Mouse (Mus musculus) heart, embryonic 14.5 days (tissue): Measurements from ENCODE around the gene Cisd2. TPM values are rescaled to one million over a fixed set of nuclear protein-coding genes. Genes with fewer than 3 reads are reported as not detected.

Experiments
- ATAC-seq: fragments of 200-750 bp; cut with Nextera tagmentation; 2 replicates; pipeline ENCODE4 v1.8.0; 2017; ENCODE audit warnings: low read depth, moderate TSS enrichment; ENCODE audit not compliant: insufficient number of reproducible peaks, insufficient read depth, low FRiP score
- H3K27ac ChIP-seq, 2 experiments: fragments of 200-500 bp in 1 of 2; fragments of 300-500 bp in 1 of 2; sonication (generic) in 1 of 2; replicated peaks in 1 of 2; 2 replicates each; pipeline ENCODE4 v1.5.1; 2012 to 2014; ENCODE audit warnings: low read depth in 2 of 2, low read length in 2 of 2, control low read depth in 1 of 2, mild to moderate bottlenecking in 1 of 2, mixed read lengths in 1 of 2; ENCODE audit not compliant: control insufficient read depth in 1 of 2, insufficient read depth in 1 of 2
- H3K27me3 ChIP-seq: fragments of 300-500 bp; sonication (generic); 2 replicates; pipeline ENCODE4 v1.6.1; 2014; ENCODE audit warnings: mild to moderate bottlenecking, low read length, control low read depth; ENCODE audit not compliant: control insufficient read depth, insufficient read depth
- H3K36me3 ChIP-seq: fragments of 300-500 bp; sonication (generic); 2 replicates; pipeline ENCODE4 v1.6.1; 2014; ENCODE audit warnings: mild to moderate bottlenecking, control low read depth, low read length, mixed read lengths; ENCODE audit not compliant: control insufficient read depth, insufficient read depth
- H3K4me1 ChIP-seq, 2 experiments: fragments of 200-500 bp in 1 of 2; fragments of 300-500 bp in 1 of 2; sonication (generic) in 1 of 2; 2 replicates each; pipeline ENCODE4 v1.6.1; 2012 to 2014; ENCODE audit warnings: low read length in 2 of 2, control low read depth in 1 of 2, mixed read lengths in 1 of 2; ENCODE audit not compliant: control insufficient read depth in 2 of 2, insufficient read depth in 2 of 2
- H3K4me2 ChIP-seq: fragments of 300-500 bp; sonication (generic); 2 replicates; pipeline ENCODE4 v1.6.1; 2014; ENCODE audit warnings: mild to moderate bottlenecking, low read length
- H3K4me3 ChIP-seq, 2 experiments: fragments of 200-500 bp in 1 of 2; fragments of 300-500 bp in 1 of 2; sonication (generic) in 1 of 2; 2 replicates each; pipeline ENCODE4 v1.5.1; 2012 to 2014; ENCODE audit warnings: low read length in 2 of 2, mild to moderate bottlenecking in 2 of 2, control low read depth in 1 of 2, low read depth in 1 of 2, moderate library complexity in 1 of 2; ENCODE audit not compliant: control insufficient read depth in 1 of 2, insufficient read depth in 1 of 2
- H3K9ac ChIP-seq: fragments of 300-500 bp; sonication (generic); 2 replicates; pipeline ENCODE4 v1.6.1; 2014; ENCODE audit warnings: mild to moderate bottlenecking, low read length
- H3K9me3 ChIP-seq: fragments of 300-500 bp; sonication (generic); 2 replicates; pipeline ENCODE4 v1.6.1; 2016; ENCODE audit warnings: low read length, control low read depth; ENCODE audit not compliant: control insufficient read depth
- WGBS: fragments of 180-500 bp; shearing (Covaris S2); extraction: QIAGEN DNeasy Blood & Tissue Kit; methylation state at CpG from one replicate; pipeline ENCODE4 v1.1.7; 2014; 5-methylcytosine and 5-hydroxymethylcytosine counted together
- polyA plus RNA-seq: library from polyadenylated mRNA; unstranded; fragments of >200 nt; fragmentation: Nextera tagmentation; extraction: Ambion mirVana; gene quantifications from 2 replicates; pipeline ENCODE4 v1.2.1, GENCODE M21; 2014

The Cisd2 gene
- polyA plus RNA-seq, 1 experiment from 2014 or later = 47.2 TPM

GRCm38 (mm10) chr3:135411056-135411455, 12.7 kb downstream of the Cisd2 start:
- Histone ChIP-seq H3K27me3 (no peaks in the 10 kb centered on the region), H3K9ac (no peak overlapping the region), H3K36me3 (peaks cover 37% of the 10 kb centered on the region), H3K4me2 (no peak overlapping the region), H3K4me3 (no peak overlapping the region), H3K27ac (no peak overlapping the region), H3K9me3 (0 out of 2 replicates have a peak, but pooled peaks cover 5% of the 10 kb centered on the region), H3K4me1 (peaks cover 9 to 32% of the 10 kb centered on the region in 2 experiments)
- no peak for ATAC-seq
- 58% methylated on average over 12 of the region's 12 CpGs for WGBS

GRCm38 (mm10) chr3:135409219-135409618, 14.5 kb downstream of the Cisd2 start:
- no peaks in the 10 kb centered on the region for H3K27me3 ChIP-seq
- 95% methylated on average over 5 of the region's 5 CpGs for WGBS
- H3K9ac ChIP-seq = no peak overlapping the region
- no peak overlapping the region for H3K4me3 ChIP-seq
- peaks cover 40% of the 10 kb centered on the region for H3K36me3 ChIP-seq
- H3K9me3 ChIP-seq = 0 out of 2 replicates have a peak, but pooled peaks cover 5% of the 10 kb centered on the region
- no peak overlapping the region for H3K4me2 ChIP-seq
- no peak overlapping the region for H3K27ac ChIP-seq
- no peak for ATAC-seq
- peaks cover 9 to 31% of the 10 kb centered on the region in 2 experiments for H3K4me1 ChIP-seq

- no peak overlapping the region for H3K9ac ChIP-seq
- no peak overlapping the region for H3K4me2 ChIP-seq
- no peak for ATAC-seq
- no peaks in the 10 kb centered on the region for H3K27me3 ChIP-seq
- H3K27ac ChIP-seq = no peak overlapping the region
- H3K4me3 ChIP-seq = no peak overlapping the region
- H3K36me3 ChIP-seq = peaks cover 40% of the 10 kb centered on the region
- H3K9me3 ChIP-seq = 0 out of 2 replicates have a peak, but pooled peaks cover 5% of the 10 kb centered on the region
- 49% methylated on average over 9 of the region's 9 CpGs for WGBS
- H3K4me1 ChIP-seq = peaks cover 10 to 22% of the 10 kb centered on the region in 2 experiments
Measured at GRCm38 (mm10) chr3:135407351-135407750, 16.4 kb downstream of the Cisd2 start.

GRCm38 (mm10) chr3:135404599-135404998, 19.1 kb downstream of the Cisd2 start:
- ATAC-seq = no peak
- Histone ChIP-seq H3K4me3 (no peak overlapping the region), H3K36me3 (peaks cover 31% of the 10 kb centered on the region), H3K4me2 (no peak overlapping the region), H3K27ac (no peak overlapping the region), H3K4me1 (peaks cover 7 to 17% of the 10 kb centered on the region in 2 experiments), H3K9me3 (0 out of 2 replicates have a peak, but pooled peaks cover 4% of the 10 kb centered on the region), H3K27me3 (no peaks in the 10 kb centered on the region), H3K9ac (no peak overlapping the region)
- WGBS = 77% methylated on average over 4 of the region's 4 CpGs

GRCm38 (mm10) chr3:135403856-135404255, 19.9 kb downstream of the Cisd2 start:
- Histone ChIP-seq H3K27ac (no peak overlapping the region), H3K9ac (no peak overlapping the region), H3K4me1 (peaks cover 7 to 17% of the 10 kb centered on the region in 2 experiments), H3K36me3 (peaks cover 26% of the 10 kb centered on the region), H3K4me3 (no peak overlapping the region), H3K9me3 (no peaks in the 10 kb centered on the region), H3K4me2 (no peak overlapping the region), H3K27me3 (no peaks in the 10 kb centered on the region)
- WGBS = 67% methylated on average over 5 of the region's 5 CpGs
- no peak for ATAC-seq

GRCm38 (mm10) chr3:135403211-135403610, 20.5 kb downstream of the Cisd2 start:
- ATAC-seq = no peak
- Histone ChIP-seq H3K4me3 (no peak overlapping the region), H3K9me3 (no peaks in the 10 kb centered on the region), H3K27me3 (no peaks in the 10 kb centered on the region), H3K36me3 (peaks cover 22% of the 10 kb centered on the region), H3K4me1 (peaks cover 7 to 17% of the 10 kb centered on the region in 2 experiments), H3K4me2 (no peak overlapping the region), H3K9ac (0 out of 2 replicates have a peak overlapping the region, but pooled peaks have one; percentile 23), H3K27ac (no peak overlapping the region)
- 87% methylated on average over 9 of the region's 9 CpGs for WGBS

- Histone ChIP-seq H3K9ac (peak overlapping the region; percentile 23; the same call in 1 of the 2 replicates), H3K4me1 (peaks cover 7 to 14% of the 10 kb centered on the region in 2 experiments), H3K36me3 (peaks cover 20% of the 10 kb centered on the region), H3K4me2 (peak overlapping the region; percentile 46), H3K9me3 (no peaks in the 10 kb centered on the region), H3K4me3 (no peak overlapping the region), H3K27ac (peak overlapping the region; percentile 16 to 56; a peak in 2 of 4 replicates), H3K27me3 (no peaks in the 10 kb centered on the region)
- peak; percentile 75 for ATAC-seq
- WGBS = 1% methylated on average over 10 of the region's 10 CpGs
Measured at GRCm38 (mm10) chr3:135402201-135402658, 21.5 kb downstream of the Cisd2 start.

- H3K36me3 ChIP-seq = no peaks in the 10 kb centered on the region
- H3K4me2 ChIP-seq = no peak overlapping the region
- H3K9ac ChIP-seq = no peak overlapping the region
- H3K4me1 ChIP-seq = 0 out of 4 replicates have a peak, but pooled peaks cover 0 to 8% of the 10 kb centered on the region in 2 experiments
- H3K4me3 ChIP-seq = no peak overlapping the region
- H3K27ac ChIP-seq = no peak overlapping the region
- no peaks in the 10 kb centered on the region for H3K9me3 ChIP-seq
- ATAC-seq = no peak
- H3K27me3 ChIP-seq = no peaks in the 10 kb centered on the region
Measured at GRCm38 (mm10) chr3:135397112-135397511, 26.6 kb downstream of the Cisd2 start.
